In the genomic region with DNA sequence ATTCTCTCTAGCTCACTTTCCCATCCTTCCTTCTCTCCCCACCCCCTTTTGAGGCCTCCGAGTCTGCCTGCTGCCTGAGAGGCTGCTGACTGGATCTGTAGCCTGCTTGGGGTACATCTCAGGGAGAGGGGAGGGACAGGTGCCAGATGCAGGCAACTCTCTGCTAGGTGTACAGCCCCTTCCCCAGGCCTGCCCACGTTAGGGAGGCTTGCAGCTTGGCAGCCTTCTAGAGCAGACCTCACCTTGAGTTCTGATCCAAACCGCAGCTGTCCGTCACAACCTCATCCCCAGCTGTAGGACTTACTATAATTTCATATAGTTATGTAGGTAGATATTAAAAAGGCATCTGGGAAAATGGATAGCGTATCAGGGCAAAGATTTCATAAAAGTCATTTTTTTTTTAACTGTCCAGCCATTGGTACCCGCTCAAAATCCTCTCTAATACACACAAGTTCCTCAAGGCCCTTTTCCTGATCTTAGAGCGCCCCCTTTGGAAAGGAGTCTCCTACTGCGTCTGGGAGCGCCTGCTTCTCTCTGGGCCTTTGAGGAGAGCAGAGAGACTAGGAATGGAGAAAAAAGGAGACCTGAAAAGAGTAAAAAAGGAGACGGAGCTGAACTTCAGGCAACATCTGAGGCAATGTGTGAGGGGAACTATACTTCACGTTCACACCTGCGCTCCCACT, we compare ENCODE assay signal across 7 mouse cellular contexts.
DNase-seq lines count a peak whose midpoint lies in the region; ATAC-seq and TF ChIP-seq lines count a peak whose summit lies in the region.

No protein-coding gene starts in this region.

- 35% methylated on average over 12 of the region's 12 CpGs for WGBS in hindbrain, postnatal 0 days
- 34% methylated on average over 12 of the region's 12 CpGs for WGBS in liver, postnatal 0 days (ENCODE audit: insufficient replicate concordance)

- H3K4me3 ChIP-seq in hindbrain, postnatal 0 days (ENCODE audit: low read length) = no peak overlapping the region
- no peak overlapping the region for H3K4me3 ChIP-seq in liver, postnatal 0 days (ENCODE audit: low read depth, low read length)

- no peaks in the 10 kb centered on the region for H3K9me3 ChIP-seq in hindbrain, postnatal 0 days (ENCODE audit: low read length)
- H3K9me3 ChIP-seq in liver, postnatal 0 days (ENCODE audit: low read length) = no peaks in the 10 kb centered on the region

- TF ChIP-seq CTCF in hindbrain, postnatal 0 days (IDR thresholded peaks at IDR 0.05; ENCODE audit: low read depth) = peak; percentile 86
- peak; percentile 63 for TF ChIP-seq CTCF in liver, postnatal 0 days (IDR thresholded peaks at IDR 0.05; ENCODE audit: low read depth)

- no peak overlapping the region for H3K27ac ChIP-seq in hindbrain, postnatal 0 days
- H3K27ac ChIP-seq in liver, postnatal 0 days (ENCODE audit: low read depth) = no peak overlapping the region

- H3K9ac ChIP-seq in hindbrain, postnatal 0 days (replicated peaks; ENCODE audit: low read length) = no peak overlapping the region
- no peak overlapping the region for H3K9ac ChIP-seq in liver, postnatal 0 days (replicated peaks)

- H3K27me3 ChIP-seq in hindbrain, postnatal 0 days (ENCODE audit: insufficient read depth, low read length) = no peaks in the 10 kb centered on the region
- 0 out of 2 replicates have a peak, but pooled peaks cover under 1% of the 10 kb centered on the region for H3K27me3 ChIP-seq in liver, postnatal 0 days (ENCODE audit: insufficient read depth, low read length)

- H3K4me2 ChIP-seq in hindbrain, postnatal 0 days (ENCODE audit: low read depth, low read length) = no peak overlapping the region
- H3K4me2 ChIP-seq in liver, postnatal 0 days (ENCODE audit: low read depth, low read length) = no peak overlapping the region

- peak; percentile 54 for DNase-seq in ovary, postnatal 14 days (ENCODE audit: low spot score)
- no peak for DNase-seq in ovary, postnatal 10 days (ENCODE audit: low spot score)
- DNase-seq in adrenal gland, postnatal 14 days = peak; percentile 78
- DNase-seq in embryo, embryonic 11.5 days (ENCODE audit: low read depth, low spot score) = peak; percentile 54
- peak; percentile 92 for DNase-seq in hindbrain, postnatal 0 days (ENCODE audit: low spot score)
- DNase-seq in liver, postnatal 0 days = peak; percentile 24
- peak; percentile 20 to 30 for DNase-seq in right cerebral cortex, postnatal 36 days (ENCODE audit: low spot score in 2 of 2)

- TF ChIP-seq EP300 in liver, postnatal 0 days (IDR thresholded peaks at IDR 0.05; ENCODE audit: low read depth) = no peak

- no peak for ATAC-seq in hindbrain, postnatal 0 days
- ATAC-seq in liver, postnatal 0 days = no peak

- H3K4me1 ChIP-seq in hindbrain, postnatal 0 days (ENCODE audit: insufficient read depth, low read length) = no peaks in the 10 kb centered on the region
- H3K4me1 ChIP-seq in liver, postnatal 0 days (ENCODE audit: insufficient read depth) = no peaks in the 10 kb centered on the region

- no peaks in the 10 kb centered on the region for H3K36me3 ChIP-seq in hindbrain, postnatal 0 days (ENCODE audit: insufficient read depth, low read length)
- H3K36me3 ChIP-seq in liver, postnatal 0 days (replicated peaks; ENCODE audit: insufficient read depth, low read length) = no peaks in the 10 kb centered on the region
